Mouse (Mus musculus): ENCODE measurements at regions not wholly inside any gene's neighbourhood (a gene's known extent, or its start where the extent isn't known, plus 50 kb on each side); places are given as distances from the start of the nearest gene placed in this dataset.
A peak's percentile ranks its signal among the peaks of the same experiment; 100 is the strongest.

DNA sequence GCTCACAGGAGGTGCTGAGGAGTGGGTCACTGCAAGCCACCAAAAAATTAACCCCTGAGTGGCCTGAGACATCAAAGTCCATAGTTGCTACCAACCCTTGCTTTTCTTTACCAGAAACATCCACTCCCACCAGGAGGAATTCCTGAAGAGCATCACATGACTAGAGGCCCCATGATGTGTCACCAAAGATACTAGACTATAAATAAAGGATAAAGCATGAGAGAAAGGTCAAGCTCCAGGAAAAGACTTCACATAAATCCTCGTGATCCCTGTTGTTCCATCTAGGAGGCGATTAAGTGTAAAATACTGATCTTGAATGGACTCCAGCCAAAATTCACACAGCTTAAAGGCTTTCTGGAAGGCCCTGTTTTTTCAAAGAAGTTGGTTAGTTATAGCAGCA, 190.6 kb downstream of the Adamts15 start:
- H3K9ac ChIP-seq (ENCODE audit: low read depth, low read length, severe bottlenecking) = no peak overlapping the region
- H3K9me3 ChIP-seq (ENCODE audit: control insufficient read depth, low read length) = no peaks in the 10 kb centered on the region
- 40% methylated on average over 2 of the region's 2 CpGs for WGBS
- no peaks in the 10 kb centered on the region for H3K27me3 ChIP-seq (ENCODE audit: control insufficient read depth, insufficient read depth, low read length)
- ATAC-seq (ENCODE audit: low FRiP score, low read depth) = no peak
- no peak overlapping the region for H3K4me2 ChIP-seq (replicated peaks; ENCODE audit: low read depth, low read length, severe bottlenecking)
- no peak overlapping the region for H3K27ac ChIP-seq (replicated peaks; ENCODE audit: low read depth, low read length)
- no peak overlapping the region for H3K4me3 ChIP-seq (replicated peaks; ENCODE audit: low read length)
- DNase-seq (ENCODE audit: low spot score) = no peak
- H3K4me1 ChIP-seq (ENCODE audit: control insufficient read depth, insufficient read depth, low read length) = no peaks in the 10 kb centered on the region
- TF ChIP-seq POLR2A (IDR thresholded peaks at IDR 0.05; ENCODE audit: borderline replicate concordance, extremely low read depth, insufficient read depth, insufficient read length) = no peak
- H3K36me3 ChIP-seq (ENCODE audit: control insufficient read depth, insufficient read depth, low read length) = no peaks in the 10 kb centered on the region

DNA sequence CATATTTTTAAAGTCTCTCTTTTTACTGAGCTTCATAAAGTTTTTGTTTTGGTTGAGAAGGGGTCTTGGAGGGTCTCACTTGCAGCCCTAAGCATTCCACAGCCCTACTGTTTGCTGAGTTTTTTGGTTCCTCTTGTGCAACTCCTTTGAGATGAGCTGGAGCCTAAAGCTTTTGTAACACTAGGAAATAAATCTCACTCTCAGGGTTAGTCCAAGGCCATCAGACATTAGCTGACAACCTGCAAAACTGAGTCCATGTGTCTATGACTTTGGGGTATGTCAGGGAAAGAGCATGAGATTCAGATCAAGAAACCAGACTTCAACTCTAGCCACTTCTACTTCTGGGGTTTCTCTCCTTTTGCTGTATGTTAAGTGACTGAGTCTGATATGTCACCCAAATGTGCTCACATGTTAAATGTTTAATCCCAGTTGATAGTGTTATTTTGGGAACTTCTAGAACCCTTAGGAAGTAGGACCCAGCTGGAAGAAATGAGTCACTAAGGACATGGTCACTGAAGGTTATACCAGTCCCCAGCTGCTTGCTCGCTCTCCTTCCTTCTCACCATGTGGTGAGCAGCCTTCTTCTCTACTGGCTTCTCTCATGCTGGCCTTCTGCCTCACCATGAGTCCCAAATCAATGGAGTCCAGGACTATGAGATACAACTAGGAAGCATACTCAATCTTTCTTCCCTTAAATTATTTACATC, 198.7 kb downstream of the Adamts15 start:
- no peaks in the 10 kb centered on the region for H3K36me3 ChIP-seq (ENCODE audit: control insufficient read depth, insufficient read depth, low read length)
- no peak overlapping the region for H3K27ac ChIP-seq (replicated peaks; ENCODE audit: low read depth, low read length)
- H3K4me1 ChIP-seq (ENCODE audit: control insufficient read depth, insufficient read depth, low read length) = no peaks in the 10 kb centered on the region
- DNase-seq (ENCODE audit: low spot score) (no peak), ATAC-seq (ENCODE audit: low FRiP score, low read depth) (no peak)
- no peak overlapping the region for H3K9ac ChIP-seq (ENCODE audit: low read depth, low read length, severe bottlenecking)
- H3K27me3 ChIP-seq (ENCODE audit: control insufficient read depth, insufficient read depth, low read length) = no peaks in the 10 kb centered on the region
- no peak overlapping the region for H3K4me3 ChIP-seq (replicated peaks; ENCODE audit: low read length)
- no peak overlapping the region for H3K4me2 ChIP-seq (replicated peaks; ENCODE audit: low read depth, low read length, severe bottlenecking)
- H3K9me3 ChIP-seq (ENCODE audit: control insufficient read depth, low read length) = no peaks in the 10 kb centered on the region
- WGBS = 89% methylated on average over 1 of the region's 1 CpGs
- TF ChIP-seq POLR2A (IDR thresholded peaks at IDR 0.05; ENCODE audit: borderline replicate concordance, extremely low read depth, insufficient read depth, insufficient read length) = no peak

GRCm38 (mm10) chr9:30721861-30722260, 200.4 kb downstream of the Adamts15 start:
- DNase-seq (ENCODE audit: low spot score) (no peak), ATAC-seq (ENCODE audit: low FRiP score, low read depth) (no peak)
- Histone ChIP-seq H3K9ac (ENCODE audit: low read depth, low read length, severe bottlenecking) (no peak overlapping the region), H3K4me2 (replicated peaks; ENCODE audit: low read depth, low read length, severe bottlenecking) (no peak overlapping the region), H3K27me3 (ENCODE audit: control insufficient read depth, insufficient read depth, low read length) (no peaks in the 10 kb centered on the region), H3K4me1 (ENCODE audit: control insufficient read depth, insufficient read depth, low read length) (peaks cover 7% of the 10 kb centered on the region), H3K4me3 (replicated peaks; ENCODE audit: low read length) (no peak overlapping the region), H3K9me3 (ENCODE audit: control insufficient read depth, low read length) (no peaks in the 10 kb centered on the region), H3K27ac (replicated peaks; ENCODE audit: low read depth, low read length) (no peak overlapping the region), H3K36me3 (ENCODE audit: control insufficient read depth, insufficient read depth, low read length) (no peaks in the 10 kb centered on the region)
- 65% methylated on average over 4 of the region's 4 CpGs for WGBS
- no peak for TF ChIP-seq POLR2A (IDR thresholded peaks at IDR 0.05; ENCODE audit: borderline replicate concordance, extremely low read depth, insufficient read depth, insufficient read length)

GRCm38 (mm10) chr9:30716421-30717170, 205.7 kb downstream of the Adamts15 start:
- H3K36me3 ChIP-seq (ENCODE audit: control insufficient read depth, insufficient read depth, low read length) = no peaks in the 10 kb centered on the region
- ATAC-seq (ENCODE audit: low FRiP score, low read depth) = no peak
- H3K27me3 ChIP-seq (ENCODE audit: control insufficient read depth, insufficient read depth, low read length) = no peaks in the 10 kb centered on the region
- H3K27ac ChIP-seq (replicated peaks; ENCODE audit: low read depth, low read length) = 0 out of 2 replicates have a peak overlapping the region, but pooled peaks have one; percentile 9
- WGBS = 56% methylated on average over 8 of the region's 8 CpGs
- peaks cover 22% of the 10 kb centered on the region for H3K4me1 ChIP-seq (ENCODE audit: control insufficient read depth, insufficient read depth, low read length)
- H3K4me3 ChIP-seq (replicated peaks; ENCODE audit: low read length) = no peak overlapping the region
- no peak for TF ChIP-seq POLR2A (IDR thresholded peaks at IDR 0.05; ENCODE audit: borderline replicate concordance, extremely low read depth, insufficient read depth, insufficient read length)
- no peak overlapping the region for H3K9ac ChIP-seq (ENCODE audit: low read depth, low read length, severe bottlenecking)
- H3K4me2 ChIP-seq (replicated peaks; ENCODE audit: low read depth, low read length, severe bottlenecking) = no peak overlapping the region
- no peak for DNase-seq (ENCODE audit: low spot score)
- no peaks in the 10 kb centered on the region for H3K9me3 ChIP-seq (ENCODE audit: control insufficient read depth, low read length)

GRCm38 (mm10) chr9:30710131-30710530, 212.1 kb downstream of the Adamts15 start:
- Histone ChIP-seq H3K4me3 (replicated peaks; ENCODE audit: low read length) (no peak overlapping the region), H3K4me2 (replicated peaks; ENCODE audit: low read depth, low read length, severe bottlenecking) (no peak overlapping the region), H3K27me3 (ENCODE audit: control insufficient read depth, insufficient read depth, low read length) (no peaks in the 10 kb centered on the region), H3K27ac (replicated peaks; ENCODE audit: low read depth, low read length) (0 out of 2 replicates have a peak overlapping the region, but pooled peaks have one; percentile 5), H3K36me3 (ENCODE audit: control insufficient read depth, insufficient read depth, low read length) (no peaks in the 10 kb centered on the region), H3K9me3 (ENCODE audit: control insufficient read depth, low read length) (no peaks in the 10 kb centered on the region), H3K9ac (ENCODE audit: low read depth, low read length, severe bottlenecking) (no peak overlapping the region), H3K4me1 (ENCODE audit: control insufficient read depth, insufficient read depth, low read length) (peaks cover 15% of the 10 kb centered on the region)
- ATAC-seq (ENCODE audit: low FRiP score, low read depth) (no peak), DNase-seq (ENCODE audit: low spot score) (no peak)
- 57% methylated on average over 5 of the region's 5 CpGs for whole genome bisulfite sequencing
- no peak for TF ChIP-seq POLR2A (IDR thresholded peaks at IDR 0.05; ENCODE audit: borderline replicate concordance, extremely low read depth, insufficient read depth, insufficient read length)

Data from limb, embryonic 14.5 days (tissue).